Mouse (Mus musculus) liver (tissue): Measurements from ENCODE around the gene Smok2b.
"Not testable (repeated sequence)": the region's sequence is repeated elsewhere in the genome, so short reads cannot be mapped to it uniquely, and the experiment has no call there.

Experiments used
- DNase-seq: peaks from one replicate; pipeline ENCODE4 v3.0.0-alpha.2; 2020; ENCODE audit warnings: mixed read lengths

The Smok2b gene

DNA sequence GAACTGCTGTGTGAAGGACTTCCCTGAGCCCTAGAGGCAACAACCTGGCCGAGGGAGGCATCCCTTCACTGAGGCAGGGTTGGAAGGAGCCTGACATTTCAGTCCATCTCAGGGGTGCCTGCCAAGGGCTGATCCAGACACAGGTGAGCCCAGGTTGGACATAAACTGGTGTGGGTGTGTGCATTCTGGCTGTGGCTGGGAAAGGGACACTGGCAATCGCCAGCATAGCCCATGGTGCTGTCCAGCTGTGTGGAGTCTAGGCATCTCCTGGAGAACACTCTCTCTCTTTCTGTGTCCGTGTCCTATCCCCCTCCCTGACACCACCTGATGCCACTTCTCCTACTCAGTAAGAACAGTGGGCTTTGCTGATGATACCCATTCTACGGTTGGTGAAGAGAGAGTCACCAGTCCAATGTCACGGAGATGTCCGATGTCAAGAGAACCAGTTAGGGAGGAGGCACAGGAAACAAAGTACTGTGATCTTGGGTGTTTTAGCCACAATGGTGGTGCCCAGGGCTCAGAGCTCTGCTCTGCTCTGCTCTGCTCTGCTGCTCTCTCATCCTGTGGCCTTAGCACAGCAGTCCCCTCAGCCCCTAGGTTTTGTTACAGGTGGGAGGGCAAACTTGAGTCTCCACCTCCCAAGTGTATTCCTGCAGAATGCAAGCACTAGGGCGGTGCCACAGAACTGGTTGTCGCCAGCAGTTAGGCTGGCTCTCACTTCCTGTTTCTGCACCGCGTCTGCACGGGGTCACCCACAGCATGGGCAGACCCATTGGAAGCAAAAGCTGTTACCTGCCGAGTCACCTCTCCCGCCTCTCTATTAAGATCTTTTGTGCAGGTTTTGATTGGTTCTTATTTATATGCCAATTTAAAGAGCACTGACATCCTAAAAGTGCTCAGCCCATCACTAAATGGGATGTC, 11.0 kb downstream of the Smok2b start:
- not testable (repeated sequence) for DNase-seq

DNA sequence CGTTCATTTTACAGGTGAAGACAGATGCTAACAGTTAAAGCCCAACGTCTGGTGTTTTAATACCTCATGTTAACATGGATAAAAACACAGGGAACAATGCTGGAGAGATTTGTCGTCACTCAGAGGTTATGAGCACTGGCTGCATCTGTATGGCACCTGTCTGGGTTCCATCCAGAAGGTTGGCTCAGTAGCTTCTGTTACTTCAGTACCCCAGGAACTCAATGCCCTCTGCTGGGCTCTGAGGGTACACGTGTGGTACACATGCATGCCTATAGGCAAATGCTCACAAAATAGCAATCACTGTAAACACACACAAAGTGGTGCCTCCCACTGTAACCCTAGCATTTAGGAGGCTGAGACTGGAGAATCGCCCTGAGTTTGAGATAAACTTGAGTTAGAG, 24.7 kb downstream of the Smok2b start:
- DNase-seq = not testable (repeated sequence)
